Mouse (Mus musculus) thymus, postnatal 25 days (tissue): ENCODE results near the gene Fstl4.
"Not testable (repeated sequence)": the region's sequence is repeated elsewhere in the genome, so short reads cannot be mapped to it uniquely, and the experiment has no call there.

Experiments used
- DNase-seq: peaks from one replicate; pipeline ENCODE4 v3.0.0; 2022

The Fstl4 gene

GRCm38 (mm10) chr11:53031777-53032176, 267.3 kb downstream of the Fstl4 start:
- DNase-seq, result no peak

GRCm38 (mm10) chr11:53032336-53032735, 267.9 kb downstream of the Fstl4 start:
- peak; percentile 75 for DNase-seq

GRCm38 (mm10) chr11:53035414-53035813, 271.0 kb downstream of the Fstl4 start:
- DNase-seq, result no peak

GRCm38 (mm10) chr11:53046850-53047249, 282.4 kb downstream of the Fstl4 start:
- DNase-seq, result no peak

GRCm38 (mm10) chr11:53054151-53054550, 289.7 kb downstream of the Fstl4 start:
- no peak for DNase-seq

GRCm38 (mm10) chr11:53055896-53056295, 291.5 kb downstream of the Fstl4 start:
- DNase-seq, result no peak

GRCm38 (mm10) chr11:53056781-53057180, 292.3 kb downstream of the Fstl4 start:
- no peak for DNase-seq

- no peak for DNase-seq
Measured at GRCm38 (mm10) chr11:53057821-53058553, 293.6 kb downstream of the Fstl4 start.

- no peak for DNase-seq
Measured at GRCm38 (mm10) chr11:53058557-53058956, 294.1 kb downstream of the Fstl4 start.

GRCm38 (mm10) chr11:53067699-53068478, 303.5 kb downstream of the Fstl4 start:
- no peak for DNase-seq

- DNase-seq, result no peak
Measured at GRCm38 (mm10) chr11:53068479-53069065, 304.1 kb downstream of the Fstl4 start.

GRCm38 (mm10) chr11:53069751-53070150, 305.3 kb downstream of the Fstl4 start:
- DNase-seq, result no peak

- no peak for DNase-seq
Measured at GRCm38 (mm10) chr11:53071602-53072001, 307.2 kb downstream of the Fstl4 start.

GRCm38 (mm10) chr11:53077641-53078040, 313.2 kb downstream of the Fstl4 start:
- DNase-seq, result no peak

- DNase-seq, result no peak
Measured at GRCm38 (mm10) chr11:53078419-53079334, 314.2 kb downstream of the Fstl4 start.

- no peak for DNase-seq
Measured at GRCm38 (mm10) chr11:53081310-53081709, 316.9 kb downstream of the Fstl4 start.

GRCm38 (mm10) chr11:53085367-53085766, 320.9 kb downstream of the Fstl4 start:
- DNase-seq, result peak; percentile 74

GRCm38 (mm10) chr11:53085858-53086565, 321.6 kb downstream of the Fstl4 start:
- no peak for DNase-seq

GRCm38 (mm10) chr11:53087896-53088295, 323.5 kb downstream of the Fstl4 start:
- DNase-seq, result not testable (repeated sequence)

GRCm38 (mm10) chr11:53091596-53091995, 327.2 kb downstream of the Fstl4 start:
- DNase-seq, result no peak

- DNase-seq, result no peak
Measured at GRCm38 (mm10) chr11:53096871-53097270, 332.4 kb downstream of the Fstl4 start.

- peak; percentile 42 for DNase-seq
Measured at GRCm38 (mm10) chr11:53097331-53097730, 332.9 kb downstream of the Fstl4 start.
